Mouse (Mus musculus) granulocyte monocyte progenitor cell, adult 5-6 weeks (primary cell): ENCODE results near the gene Nudt15. TPM values are rescaled to one million over a fixed set of nuclear protein-coding genes. Genes with fewer than 3 reads are reported as not detected.

Experiments
- ATAC-seq: replicated peaks from 2 replicates; pipeline ENCODE4 v1.8.0; 2016; ENCODE audit warnings: mild to moderate bottlenecking, moderate TSS enrichment, inconsistent platforms; ENCODE audit not compliant: poor library complexity, severe bottlenecking
- total RNA-seq, 2 experiments: library from RNA; stranded (forward) in 1 of 2; stranded (reverse) in 1 of 2; fragments of 200-712, 200-1000 nt in 1 of 2; fragments of >200 nt in 1 of 2; fragmentation: Nextera tagmentation in 1 of 2; gene quantifications; 2 replicates each; pipeline ENCODE4 v1.2.3; 2014 to 2017

Gene Nudt15
- total RNA-seq, 2 experiments from 2014 or later, result 0.09 to 5.6 TPM

DNA sequence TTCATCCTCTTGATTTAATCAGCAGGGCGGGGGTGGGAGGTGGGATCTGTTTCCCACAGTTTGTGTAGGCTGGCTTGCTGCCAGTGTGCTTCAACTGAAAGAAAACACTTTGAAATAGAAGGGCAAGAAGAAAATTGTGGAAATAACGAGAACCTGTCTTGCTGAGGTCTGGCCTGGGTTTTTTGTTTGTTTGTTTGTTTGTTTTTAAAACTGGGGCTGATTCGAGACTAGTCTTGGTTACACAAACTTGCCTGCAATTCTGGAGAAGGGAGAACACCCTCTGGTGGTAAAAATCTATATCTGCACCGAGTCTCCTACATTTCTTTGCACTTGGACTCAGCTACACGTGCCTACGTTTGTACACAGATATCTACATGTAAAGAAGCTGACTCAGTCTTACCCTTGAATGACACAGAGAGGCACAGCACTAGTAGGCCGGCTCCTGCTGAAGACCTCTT lies 73.4 kb downstream of the Nudt15 start:
- ATAC-seq, result peak; percentile 90

DNA sequence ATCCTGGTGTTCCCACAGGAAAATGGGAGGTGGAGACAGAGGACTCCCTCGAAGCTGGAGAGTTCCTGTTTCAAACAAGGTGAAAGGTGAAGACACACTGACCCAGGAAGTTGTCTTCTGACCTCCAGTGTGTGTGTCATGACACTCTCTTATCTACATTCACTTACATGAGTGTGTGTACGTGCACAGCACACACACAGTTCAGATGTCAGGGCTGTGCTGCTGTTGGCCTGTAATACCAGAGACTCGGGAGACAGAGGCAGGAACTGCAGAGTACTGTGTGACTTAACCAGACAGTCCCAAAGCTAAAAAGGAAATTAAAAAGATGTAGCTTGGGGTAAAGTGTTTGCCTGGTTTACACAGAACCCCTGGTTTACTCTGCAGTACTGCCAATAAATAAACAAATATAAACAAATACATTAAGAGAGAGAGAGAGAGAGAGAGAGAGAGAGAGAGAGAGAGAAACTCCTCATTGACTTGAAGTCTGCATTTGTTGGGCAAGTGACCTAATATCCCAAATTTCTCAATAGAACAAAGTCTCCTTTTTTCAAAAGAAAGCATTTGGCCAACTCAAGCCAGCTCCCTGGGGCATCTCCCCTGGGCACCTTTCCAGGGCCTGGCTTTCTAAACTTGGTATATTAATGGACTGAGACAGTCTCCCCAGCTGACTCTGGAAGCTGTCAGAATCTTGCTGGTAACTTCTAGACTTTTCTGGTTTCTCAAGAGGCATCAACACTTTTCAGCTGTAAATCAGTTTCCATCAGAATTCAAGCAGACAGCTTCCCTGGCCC lies 74.2 kb downstream of the Nudt15 start:
- ATAC-seq, result no peak

DNA sequence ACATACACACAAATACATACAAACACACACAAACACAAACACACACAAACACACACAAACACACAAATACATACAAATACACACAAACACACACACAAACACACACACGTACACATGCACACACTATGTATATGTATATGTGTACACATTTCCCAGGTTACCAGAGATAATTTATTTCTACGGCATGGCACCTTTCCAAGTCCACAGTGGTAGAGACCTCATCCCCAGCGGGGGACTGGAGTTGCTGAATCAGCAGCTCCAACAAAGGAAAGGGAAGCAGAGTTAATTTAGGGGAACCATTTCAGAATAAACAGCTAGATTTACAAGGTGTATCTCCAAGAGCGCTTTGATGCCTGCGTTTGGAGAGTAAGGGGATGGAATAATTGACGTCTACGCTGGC lies 75.8 kb downstream of the Nudt15 start:
- ATAC-seq, result no peak

DNA sequence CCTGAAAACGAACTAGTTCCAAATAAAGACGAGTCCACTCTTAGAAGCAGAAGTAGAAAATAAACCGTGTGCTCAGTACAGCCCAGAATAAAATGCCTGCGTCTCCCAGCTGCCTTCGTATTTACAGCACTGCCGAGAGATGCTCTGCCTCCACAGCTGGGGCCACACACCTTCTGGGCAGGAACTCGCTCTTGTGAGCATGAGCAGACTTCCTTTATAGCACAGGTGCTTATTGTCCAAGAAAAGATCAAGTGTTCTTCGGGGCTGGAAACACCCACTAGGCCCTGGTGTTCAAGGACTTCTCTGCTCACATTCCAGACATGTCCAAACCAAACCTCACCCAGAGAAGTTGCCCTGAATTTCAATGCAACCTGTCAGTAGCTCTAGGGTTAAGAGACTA lies 77.4 kb downstream of the Nudt15 start:
- no peak for ATAC-seq

DNA sequence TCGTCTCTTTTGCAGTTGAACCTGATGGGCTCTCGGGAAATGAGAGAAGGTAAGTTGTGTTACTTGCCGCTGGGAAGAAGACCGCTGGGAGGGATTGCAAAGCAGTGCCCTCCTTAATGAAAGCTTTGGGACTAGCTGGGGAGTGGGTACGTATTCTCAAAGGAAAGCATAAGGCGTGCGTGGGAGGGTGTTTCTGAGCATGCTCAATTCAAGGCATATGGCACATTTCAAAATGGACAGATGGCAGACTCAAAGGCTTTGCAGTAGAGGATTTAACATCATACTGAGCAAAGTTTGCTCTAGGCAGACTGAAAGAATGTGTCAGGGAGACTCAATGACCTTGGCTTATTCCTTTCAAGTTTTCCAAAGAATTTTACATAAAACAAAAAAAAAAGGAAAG lies 78.5 kb downstream of the Nudt15 start:
- ATAC-seq, result no peak

Other genes starting within 250 kb of the Nudt15 start
- gene Rb1, start 222.4 kb downstream of the Nudt15 start, total RNA-seq (2014; fragmentation: Nextera tagmentation), result 25.4 and 34.8 TPM in 2 replicates
- gene Rb1, start 222.4 kb downstream of the Nudt15 start, total RNA-seq (2017), result 16.2 and 18.7 TPM in 2 replicates
- 834 and 975 TPM in 2 replicates for gene Itm2b, start 163.0 kb downstream of the Nudt15 start, total RNA-seq (2014; fragmentation: Nextera tagmentation)
- gene Itm2b, start 163.0 kb downstream of the Nudt15 start, total RNA-seq (2017), result 1,023 and 1,048 TPM in 2 replicates
- gene Med4, start 38.2 kb downstream of the Nudt15 start, total RNA-seq (2014; fragmentation: Nextera tagmentation), result 51.8 and 57.7 TPM in 2 replicates
- 61.5 and 63.7 TPM in 2 replicates for gene Med4, start 38.2 kb downstream of the Nudt15 start, total RNA-seq (2017)
- 56.4 and 79.2 TPM in 2 replicates for gene Sucla2, start 22.9 kb downstream of the Nudt15 start, total RNA-seq (2014; fragmentation: Nextera tagmentation)
- gene Sucla2, start 22.9 kb downstream of the Nudt15 start, total RNA-seq (2017), result 94.7 and 131 TPM in 2 replicates
- gene Gm21750, start 113.0 kb upstream of the Nudt15 start, total RNA-seq (2014; fragmentation: Nextera tagmentation), result not detected in 2 replicates
- gene Gm21750, start 113.0 kb upstream of the Nudt15 start, total RNA-seq (2017), result not detected in 2 replicates